Mouse (Mus musculus) cerebellum, postnatal 10 days (tissue): ENCODE data around the gene Defb11.
"Not testable (repeated sequence)": the region's sequence is repeated elsewhere in the genome, so short reads cannot be mapped to it uniquely, and the experiment has no call there.

Experiments used
- DNase-seq, 2 experiments: peaks; one replicate each; pipeline ENCODE4 v3.0.0; 2021; ENCODE audit warnings: mixed read lengths in 2 of 2

Gene Defb11

GRCm38 (mm10) chr8:21906290-21906689, at the start of gene Defb11:
Defb11 (minus strand) TSS chr8:21906412.
- DNase-seq = not testable (repeated sequence)

GRCm38 (mm10) chr8:21955321-21955720, 49.1 kb upstream of the Defb11 start:
- peak; percentile 69 to 77 for DNase-seq

- peak; percentile 32 to 34 for DNase-seq
These were observed 41.3 kb upstream of the Defb11 start for GRCm38 (mm10) chr8:21947311-21948017.

GRCm38 (mm10) chr8:21946462-21946861, 40.2 kb upstream of the Defb11 start, which contains the start of gene Defb13:
Defb13 (plus strand) TSS chr8:21946762.
- DNase-seq = no peak

GRCm38 (mm10) chr8:21938052-21938451, 31.8 kb upstream of the Defb11 start, which contains the start of gene Defb35:
Defb35 (plus strand) TSS chr8:21938352.
- DNase-seq = not testable (repeated sequence)

GRCm38 (mm10) chr8:21932610-21933009, 26.4 kb upstream of the Defb11 start, which contains the start of gene Defb15:
Defb15 (minus strand) TSS chr8:21932710.
- no peak for DNase-seq

- DNase-seq = not testable (repeated sequence)
These were observed 24.5 kb upstream of the Defb11 start for GRCm38 (mm10) chr8:21930754-21931153.

- no peak for DNase-seq
These were observed 9.4 kb upstream of the Defb11 start for GRCm38 (mm10) chr8:21915625-21916024.

GRCm38 (mm10) chr8:21912554-21912953, 6.3 kb upstream of the Defb11 start:
- no peak for DNase-seq

- no peak for DNase-seq
These were observed 5.7 kb upstream of the Defb11 start for GRCm38 (mm10) chr8:21911931-21912330.

- DNase-seq = not testable (repeated sequence)
These were observed 20.9 kb downstream of the Defb11 start, which contains the start of gene Defb9 for GRCm38 (mm10) chr8:21885321-21885720. Defb9 (minus strand) TSS chr8:21885421.

- not testable (repeated sequence) for DNase-seq
These were observed 47.6 kb downstream of the Defb11 start, which contains the start of gene Defb10 for GRCm38 (mm10) chr8:21858586-21858985. Defb10 (plus strand) TSS chr8:21858901.
